ENCODE assay signal across 14 mouse cellular contexts in genomic region chr4:155849792-155850451, GRCm38 (mm10). TPM values are rescaled to one million over a fixed set of nuclear protein-coding genes. Genes with fewer than 3 reads are reported as not detected.
DNase-seq lines count a peak whose midpoint lies in the region; ATAC-seq and TF ChIP-seq lines count a peak whose summit lies in the region.
"Had no signal": no experiment of that assay in that cellular context is flagged by ENCODE, and none has a peak within 500 bp of the region (broad histone marks: within the 10 kb centered on the region; RNA-seq: fewer than 3 reads in every experiment).

No protein-coding gene starts in this region.

- H3K27me3 ChIP-seq in forebrain, embryonic 10.5 days (ENCODE audit: poor library complexity, severe bottlenecking), result no peaks in the 10 kb centered on the region
- no peaks in the 10 kb centered on the region for H3K27me3 ChIP-seq in forebrain, embryonic 14.5 days (replicated peaks; ENCODE audit: control insufficient read depth, insufficient read depth, low read length)
- H3K27me3 ChIP-seq in kidney, adult 2 months (replicated peaks; ENCODE audit: control insufficient read depth, insufficient read depth, low read length), result no peaks in the 10 kb centered on the region
- no peaks in the 10 kb centered on the region for H3K27me3 ChIP-seq in forebrain, embryonic 15.5 days
- peaks cover 4% of the 10 kb centered on the region; the same call in 1 of the 2 replicates for H3K27me3 ChIP-seq in liver, embryonic 15.5 days
- H3K27me3 ChIP-seq: heart, embryonic 15.5 days had no signal

- WGBS in forebrain, embryonic 10.5 days, result 92% methylated on average over 3 of the region's 3 CpGs
- 97% methylated on average over 3 of the region's 3 CpGs for WGBS in forebrain, embryonic 14.5 days
- WGBS in kidney, adult 2 months, result 61% methylated on average over 3 of the region's 3 CpGs
- 96% methylated on average over 3 of the region's 3 CpGs for WGBS in forebrain, embryonic 15.5 days
- 65% methylated on average over 3 of the region's 3 CpGs for WGBS in liver, embryonic 15.5 days (ENCODE audit: insufficient replicate concordance)

- no peak overlapping the region for H3K4me2 ChIP-seq in forebrain, embryonic 14.5 days (ENCODE audit: low read length)
- H3K4me2 ChIP-seq in forebrain, embryonic 15.5 days (replicated peaks), result no peak overlapping the region
- peak overlapping the region; percentile 98 for H3K4me2 ChIP-seq in liver, embryonic 15.5 days
- H3K4me2 ChIP-seq: heart, embryonic 15.5 days had no signal

- peaks cover 38% of the 10 kb centered on the region for H3K36me3 ChIP-seq in forebrain, embryonic 10.5 days (replicated peaks)
- peaks cover 19% of the 10 kb centered on the region for H3K36me3 ChIP-seq in forebrain, embryonic 14.5 days (ENCODE audit: control insufficient read depth, insufficient read depth, low read length)
- no peaks in the 10 kb centered on the region for H3K36me3 ChIP-seq in kidney, adult 2 months (ENCODE audit: control insufficient read depth, insufficient read depth, low read length)
- H3K36me3 ChIP-seq in forebrain, embryonic 15.5 days, result peaks cover 11% of the 10 kb centered on the region; the same call in 1 of the 2 replicates
- H3K36me3 ChIP-seq in liver, embryonic 15.5 days (replicated peaks), result peaks cover 19% of the 10 kb centered on the region

- H3K27ac ChIP-seq in forebrain, embryonic 10.5 days, result no peak overlapping the region
- no peak overlapping the region for H3K27ac ChIP-seq in forebrain, embryonic 14.5 days (ENCODE audit: low read depth, low read length)
- 0 out of 2 replicates have a peak overlapping the region, but pooled peaks have one; percentile 20 for H3K27ac ChIP-seq in kidney, adult 2 months (ENCODE audit: insufficient read depth, low read depth, low read length)
- no peak overlapping the region for H3K27ac ChIP-seq in forebrain, embryonic 15.5 days (replicated peaks)
- peak overlapping the region; percentile 25; the same call in 1 of the 2 replicates for H3K27ac ChIP-seq in liver, embryonic 15.5 days (replicated peaks)
- H3K27ac ChIP-seq: heart, embryonic 15.5 days; kidney, postnatal 0 days had no signal

- no peaks in the 10 kb centered on the region for H3K9me3 ChIP-seq in forebrain, embryonic 10.5 days
- H3K9me3 ChIP-seq in forebrain, embryonic 14.5 days (replicated peaks; ENCODE audit: control insufficient read depth, low read length), result no peaks in the 10 kb centered on the region
- H3K9me3 ChIP-seq in forebrain, embryonic 15.5 days, result no peaks in the 10 kb centered on the region
- H3K9me3 ChIP-seq in liver, embryonic 15.5 days (replicated peaks), result no peaks in the 10 kb centered on the region
- H3K9me3 ChIP-seq: heart, embryonic 15.5 days had no signal

- no peak for TF ChIP-seq POLR2A in kidney, adult 2 months (IDR thresholded peaks at IDR 0.05; ENCODE audit: low read depth, low read length)

- no peak for ATAC-seq in forebrain, embryonic 14.5 days
- ATAC-seq in forebrain, embryonic 15.5 days (replicated peaks), result no peak
- ATAC-seq in liver, embryonic 15.5 days (ENCODE audit: insufficient read depth), result no peak

- H3K4me1 ChIP-seq in forebrain, embryonic 10.5 days, result peaks cover 40% of the 10 kb centered on the region
- H3K4me1 ChIP-seq in forebrain, embryonic 14.5 days (ENCODE audit: control insufficient read depth, insufficient read depth, low read length), result peaks cover 24% of the 10 kb centered on the region
- H3K4me1 ChIP-seq in kidney, adult 2 months (ENCODE audit: control insufficient read depth, insufficient read depth, low read length), result peaks cover 38% of the 10 kb centered on the region
- H3K4me1 ChIP-seq in forebrain, embryonic 15.5 days, result peaks cover 33% of the 10 kb centered on the region
- peaks cover 50% of the 10 kb centered on the region for H3K4me1 ChIP-seq in liver, embryonic 15.5 days (replicated peaks)

- H3K4me3 ChIP-seq in forebrain, embryonic 10.5 days, result peak overlapping the region; percentile 6; the same call in 1 of the 2 replicates
- H3K4me3 ChIP-seq in forebrain, embryonic 14.5 days (ENCODE audit: low read depth, low read length), result no peak overlapping the region
- H3K4me3 ChIP-seq in kidney, adult 2 months (ENCODE audit: insufficient read depth, low read depth, low read length), result no peak overlapping the region
- no peak overlapping the region for H3K4me3 ChIP-seq in forebrain, embryonic 15.5 days
- H3K4me3 ChIP-seq in liver, embryonic 15.5 days (replicated peaks), result no peak overlapping the region
- H3K4me3 ChIP-seq: heart, embryonic 15.5 days had no signal

- no peak for DNase-seq in forebrain, embryonic 10.5 days (ENCODE audit: extremely low spot score, low spot score)
- no peak for DNase-seq in forebrain, embryonic 14.5 days (ENCODE audit: low spot score)
- DNase-seq in kidney, adult 2 months, result peak; percentile 82
- DNase-seq in kidney, postnatal 10 days, result no peak
- DNase-seq in ovary, postnatal 36 days (ENCODE audit: low spot score), result no peak
- no peak for DNase-seq in urinary bladder, postnatal 36 days (ENCODE audit: low spot score in 2 of 2)
- DNase-seq: cerebellum, adult 11 months; gastrocnemius, postnatal 25 days; lung, adult 18-20 months; spleen, adult 18-20 months had no signal

- H3K9ac ChIP-seq in forebrain, embryonic 14.5 days (ENCODE audit: low read length), result no peak overlapping the region
- 0 out of 2 replicates have a peak overlapping the region, but pooled peaks have one; percentile 90 for H3K9ac ChIP-seq in forebrain, embryonic 15.5 days (replicated peaks)
- H3K9ac ChIP-seq in liver, embryonic 15.5 days, result no peak overlapping the region
- H3K9ac ChIP-seq: heart, embryonic 15.5 days had no signal

- TF ChIP-seq CTCF in kidney, adult 2 months (conservative IDR thresholded peaks at IDR 0.05; ENCODE audit: insufficient read depth, insufficient read length, low read depth, low read length), result no peak

RNA-seq across cellular contexts. Expression of gene Dvl1, which starts 2.7 kb away (rescaled TPM):
- polyA plus RNA-seq in forebrain, embryonic 10.5 days (2016; fragmentation: Nextera tagmentation; extraction: Ambion mirVana), result 4.6 and 5.3 TPM in 2 replicates
- 10.8 and 12.4 TPM in 2 replicates for polyA plus RNA-seq in forebrain, embryonic 14.5 days (2014; fragmentation: Nextera tagmentation; extraction: Ambion mirVana)
- 123 and 174 TPM in 2 replicates for polyA plus RNA-seq in kidney, adult 2 months (2012; rRNA removed)
- polyA plus RNA-seq in forebrain, embryonic 15.5 days (2015; fragmentation: Nextera tagmentation; extraction: Ambion mirVana), result 10.6 and 23.1 TPM in 2 replicates
- polyA plus RNA-seq in liver, embryonic 15.5 days (2015; fragmentation: Nextera tagmentation; extraction: Ambion mirVana), result 5.0 and 6.9 TPM in 2 replicates

RNA-seq across cellular contexts. Expression of gene Mxra8, which starts 10.4 kb away (rescaled TPM):
- polyA plus RNA-seq in forebrain, embryonic 10.5 days (2016; fragmentation: Nextera tagmentation; extraction: Ambion mirVana), result 37.6 and 39.4 TPM in 2 replicates
- 15.6 and 22.1 TPM in 2 replicates for polyA plus RNA-seq in forebrain, embryonic 14.5 days (2014; fragmentation: Nextera tagmentation; extraction: Ambion mirVana)
- 98.0 and 115 TPM in 2 replicates for polyA plus RNA-seq in kidney, adult 2 months (2012; rRNA removed)
- polyA plus RNA-seq in forebrain, embryonic 15.5 days (2015; fragmentation: Nextera tagmentation; extraction: Ambion mirVana), result 15.0 and 19.0 TPM in 2 replicates
- polyA plus RNA-seq in liver, embryonic 15.5 days (2015; fragmentation: Nextera tagmentation; extraction: Ambion mirVana), result 7.7 and 9.9 TPM in 2 replicates

RNA-seq across cellular contexts. Expression of gene Tas1r3, which starts 13.2 kb away (rescaled TPM):
- 0.12 and 0.33 TPM in 2 replicates for polyA plus RNA-seq in forebrain, embryonic 10.5 days (2016; fragmentation: Nextera tagmentation; extraction: Ambion mirVana)
- polyA plus RNA-seq in forebrain, embryonic 14.5 days (2014; fragmentation: Nextera tagmentation; extraction: Ambion mirVana), result 0.46 and 0.61 TPM in 2 replicates
- polyA plus RNA-seq in kidney, adult 2 months (2012; rRNA removed), result 0.64 and 0.72 TPM in 2 replicates
- polyA plus RNA-seq in forebrain, embryonic 15.5 days (2015; fragmentation: Nextera tagmentation; extraction: Ambion mirVana), result 0.64 and 0.73 TPM in 2 replicates
- 0.08 and 0.15 TPM in 2 replicates for polyA plus RNA-seq in liver, embryonic 15.5 days (2015; fragmentation: Nextera tagmentation; extraction: Ambion mirVana)

RNA-seq across cellular contexts. Expression of gene Aurkaip1, which starts 18.9 kb away (rescaled TPM):
- 165 and 172 TPM in 2 replicates for polyA plus RNA-seq in forebrain, embryonic 10.5 days (2016; fragmentation: Nextera tagmentation; extraction: Ambion mirVana)
- polyA plus RNA-seq in forebrain, embryonic 14.5 days (2014; fragmentation: Nextera tagmentation; extraction: Ambion mirVana), result 120 and 135 TPM in 2 replicates
- 164 and 195 TPM in 2 replicates for polyA plus RNA-seq in kidney, adult 2 months (2012; rRNA removed)
- 127 and 130 TPM in 2 replicates for polyA plus RNA-seq in forebrain, embryonic 15.5 days (2015; fragmentation: Nextera tagmentation; extraction: Ambion mirVana)
- polyA plus RNA-seq in liver, embryonic 15.5 days (2015; fragmentation: Nextera tagmentation; extraction: Ambion mirVana), result 94.0 and 108 TPM in 2 replicates

RNA-seq across cellular contexts. Expression of gene Cptp, which starts 19.3 kb away (rescaled TPM):
- 21.2 and 24.0 TPM in 2 replicates for polyA plus RNA-seq in forebrain, embryonic 10.5 days (2016; fragmentation: Nextera tagmentation; extraction: Ambion mirVana)
- polyA plus RNA-seq in forebrain, embryonic 14.5 days (2014; fragmentation: Nextera tagmentation; extraction: Ambion mirVana), result 28.3 and 29.5 TPM in 2 replicates
- 46.2 and 53.1 TPM in 2 replicates for polyA plus RNA-seq in kidney, adult 2 months (2012; rRNA removed)
- polyA plus RNA-seq in forebrain, embryonic 15.5 days (2015; fragmentation: Nextera tagmentation; extraction: Ambion mirVana), result 20.5 and 22.9 TPM in 2 replicates
- polyA plus RNA-seq in liver, embryonic 15.5 days (2015; fragmentation: Nextera tagmentation; extraction: Ambion mirVana), result 7.5 and 8.9 TPM in 2 replicates

Comparison
In these comparisons a context has a peak if more than half of its experiments do, and no peak if none do; other contexts are left out.
1. H3K27ac ChIP-seq: peak in kidney, adult 2 months (single experiment) and liver, embryonic 15.5 days (single experiment); none in forebrain, embryonic 10.5 days (single experiment), forebrain, embryonic 14.5 days (single experiment) and forebrain, embryonic 15.5 days (single experiment).